Mouse (Mus musculus) megakaryocyte, embryonic 14.5 days (primary cell): ENCODE measurements at regions not wholly inside any gene's neighbourhood (a gene's known extent, or its start where the extent isn't known, plus 50 kb on each side); places are given as distances from the start of the nearest gene placed in this dataset.

Experiments
- H3K27me3 ChIP-seq: replicated peaks from 2 replicates; pipeline ENCODE3; 2012; ENCODE audit warnings: inconsistent platforms
- H3K36me3 ChIP-seq: replicated peaks from 2 replicates; pipeline ENCODE3; 2012; ENCODE audit warnings: low read length, inconsistent platforms, mixed read lengths
- H3K4me1 ChIP-seq: 2 replicates; pipeline ENCODE4 v1.6.1; 2012; ENCODE audit warnings: inconsistent platforms
- H3K4me3 ChIP-seq: replicated peaks from 2 replicates; pipeline ENCODE3; 2012; ENCODE audit warnings: moderate library complexity, mild to moderate bottlenecking, inconsistent platforms
- H3K9me3 ChIP-seq: 2 replicates; pipeline ENCODE4 v1.6.1; 2012; ENCODE audit warnings: inconsistent platforms
- FLI1 ChIP-seq: IDR thresholded peaks from 2 replicates; pipeline ENCODE4 v1.6.1; 2012; ENCODE audit warnings: low read length, inconsistent platforms, mixed read lengths
- GATA1 ChIP-seq: IDR thresholded peaks from 3 replicates; pipeline ENCODE4 v1.6.1; 2012; ENCODE audit warnings: mixed read lengths, low read length, inconsistent platforms, borderline replicate concordance

- Histone ChIP-seq H3K4me3 (no peak overlapping the region), H3K4me1 (peaks cover 13% of the 10 kb centered on the region), H3K9me3 (no peaks in the 10 kb centered on the region), H3K27me3 (no peaks in the 10 kb centered on the region), H3K36me3 (no peaks in the 10 kb centered on the region)
- no peak for TF ChIP-seq FLI1
- TF ChIP-seq GATA1, result no peak
These were observed 225.1 kb upstream of the Mef2c start for GRCm38 (mm10) chr13:83278695-83279094.

- Histone ChIP-seq H3K4me1 (no peaks in the 10 kb centered on the region; the same call in 1 of the 2 replicates), H3K4me3 (no peak overlapping the region)
These were observed 196.1 kb upstream of the Mef2c start for GRCm38 (mm10) chr13:83307696-83308095.

GRCm38 (mm10) chr13:83328488-83328887, 175.3 kb upstream of the Mef2c start:
- TF ChIP-seq FLI1 (no peak), GATA1 (no peak)
- Histone ChIP-seq H3K36me3 (peaks cover 2% of the 10 kb centered on the region), H3K4me3 (no peak overlapping the region), H3K27me3 (no peaks in the 10 kb centered on the region), H3K4me1 (peaks cover 32% of the 10 kb centered on the region), H3K9me3 (no peaks in the 10 kb centered on the region)

More at GRCm38 (mm10) chr13:83307696-83308095, 196.1 kb upstream of the Mef2c start:
- TF ChIP-seq FLI1, result no peak
- no peak for TF ChIP-seq GATA1
- no peaks in the 10 kb centered on the region for H3K27me3 ChIP-seq
- no peaks in the 10 kb centered on the region for H3K36me3 ChIP-seq
- H3K9me3 ChIP-seq, result no peaks in the 10 kb centered on the region

- Histone ChIP-seq H3K27me3 (no peaks in the 10 kb centered on the region), H3K4me3 (no peak overlapping the region), H3K36me3 (no peaks in the 10 kb centered on the region), H3K9me3 (no peaks in the 10 kb centered on the region), H3K4me1 (peaks cover 20% of the 10 kb centered on the region)
- TF ChIP-seq GATA1, result no peak
- TF ChIP-seq FLI1, result no peak
These were observed 170.1 kb upstream of the Mef2c start for GRCm38 (mm10) chr13:83333728-83334127.

DNA sequence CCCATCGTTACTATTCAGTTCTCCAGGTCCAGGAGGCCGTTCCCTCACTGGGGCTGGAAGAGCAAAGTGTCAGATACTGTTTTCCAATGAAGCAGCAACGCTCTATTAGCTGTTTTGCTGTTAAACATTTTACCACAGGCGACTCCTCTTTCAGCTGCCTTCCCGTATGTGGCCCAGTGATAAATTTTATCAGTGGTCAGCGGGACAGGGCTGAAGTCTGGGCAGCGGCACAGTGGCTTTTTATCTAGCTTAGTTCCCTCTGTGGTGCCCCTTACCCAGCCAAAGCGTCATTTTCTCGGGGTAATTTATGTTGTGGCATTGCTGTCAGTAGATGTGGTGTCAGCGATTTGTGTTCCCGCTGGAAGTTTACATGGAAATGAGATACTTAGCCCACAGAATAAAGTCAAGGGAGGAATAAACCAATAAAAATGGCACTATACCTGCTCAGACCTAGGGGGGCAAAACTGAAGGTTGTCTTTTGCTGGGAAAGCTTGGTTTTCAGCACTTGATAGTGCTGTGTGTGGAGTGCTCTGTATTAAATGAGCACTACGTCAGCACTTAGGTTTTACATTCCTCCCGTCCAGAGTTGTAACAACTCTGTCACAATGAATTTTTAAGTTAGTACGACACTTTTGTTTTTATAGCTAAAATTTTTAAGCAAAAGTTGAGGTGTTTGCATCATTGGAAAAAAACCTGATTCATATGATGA, 159.1 kb upstream of the Mef2c start:
- Histone ChIP-seq H3K27me3 (no peaks in the 10 kb centered on the region), H3K9me3 (no peaks in the 10 kb centered on the region), H3K4me1 (peaks cover 51% of the 10 kb centered on the region), H3K36me3 (peaks cover 5% of the 10 kb centered on the region), H3K4me3 (peak overlapping the region; percentile 86)
- TF ChIP-seq FLI1 (no peak), GATA1 (peak; percentile 79; the same call in 2 of the 3 replicates)

GRCm38 (mm10) chr13:83355341-83355740, 148.5 kb upstream of the Mef2c start:
- no peaks in the 10 kb centered on the region for H3K9me3 ChIP-seq
- H3K4me1 ChIP-seq, result peaks cover 33% of the 10 kb centered on the region
- H3K27me3 ChIP-seq, result no peaks in the 10 kb centered on the region
- peaks cover 4% of the 10 kb centered on the region for H3K36me3 ChIP-seq
- no peak overlapping the region for H3K4me3 ChIP-seq
- TF ChIP-seq GATA1, result no peak
- no peak for TF ChIP-seq FLI1

DNA sequence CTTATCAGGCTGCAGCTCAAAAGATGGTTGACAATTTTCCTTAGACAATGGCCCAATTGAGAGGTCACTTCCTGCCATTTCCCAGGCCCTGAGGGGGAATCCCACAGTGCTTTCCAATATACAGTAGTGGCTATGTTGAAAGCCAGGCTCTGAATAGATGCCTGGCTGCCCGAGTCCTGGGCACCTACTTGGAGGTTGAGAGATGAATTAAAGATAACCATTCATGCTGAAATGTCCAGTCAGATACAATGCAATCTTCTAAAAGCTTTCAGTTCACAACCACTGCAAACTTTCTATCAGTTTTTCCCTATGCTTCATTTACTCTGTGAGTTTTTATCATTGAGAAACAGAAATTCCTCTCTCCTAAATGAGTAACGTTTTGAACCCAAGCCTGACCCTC, 143.3 kb upstream of the Mef2c start:
- no peak for TF ChIP-seq FLI1
- TF ChIP-seq GATA1, result no peak

GRCm38 (mm10) chr13:83376097-83376797, 127.6 kb upstream of the Mef2c start:
- H3K4me1 ChIP-seq, result peaks cover 22% of the 10 kb centered on the region
- no peaks in the 10 kb centered on the region for H3K27me3 ChIP-seq
- H3K36me3 ChIP-seq, result no peaks in the 10 kb centered on the region
- no peak overlapping the region for H3K4me3 ChIP-seq
- H3K9me3 ChIP-seq, result no peaks in the 10 kb centered on the region
- TF ChIP-seq FLI1, result no peak

More for the DNA sequence above, 143.3 kb upstream of the Mef2c start:
- Histone ChIP-seq H3K4me1 (peaks cover 28% of the 10 kb centered on the region), H3K27me3 (no peaks in the 10 kb centered on the region), H3K36me3 (no peaks in the 10 kb centered on the region), H3K9me3 (no peaks in the 10 kb centered on the region), H3K4me3 (no peak overlapping the region)

- Histone ChIP-seq H3K36me3 (no peaks in the 10 kb centered on the region), H3K9me3 (no peaks in the 10 kb centered on the region), H3K4me3 (no peak overlapping the region), H3K4me1 (peaks cover 31% of the 10 kb centered on the region), H3K27me3 (no peaks in the 10 kb centered on the region)
- TF ChIP-seq GATA1 (no peak), FLI1 (no peak)
These were observed 125.2 kb upstream of the Mef2c start for GRCm38 (mm10) chr13:83378644-83379043.

GRCm38 (mm10) chr13:83382609-83383008, 121.2 kb upstream of the Mef2c start:
- no peaks in the 10 kb centered on the region for H3K9me3 ChIP-seq
- peaks cover 32% of the 10 kb centered on the region for H3K4me1 ChIP-seq
- no peak overlapping the region for H3K4me3 ChIP-seq
- no peaks in the 10 kb centered on the region for H3K27me3 ChIP-seq
- no peaks in the 10 kb centered on the region for H3K36me3 ChIP-seq
- no peak for TF ChIP-seq GATA1
- no peak for TF ChIP-seq FLI1

GRCm38 (mm10) chr13:83394773-83395172, 109.1 kb upstream of the Mef2c start:
- no peaks in the 10 kb centered on the region for H3K9me3 ChIP-seq
- peaks cover 15% of the 10 kb centered on the region for H3K4me1 ChIP-seq
- no peaks in the 10 kb centered on the region for H3K27me3 ChIP-seq
- H3K4me3 ChIP-seq, result no peak overlapping the region
- TF ChIP-seq GATA1 (no peak), FLI1 (no peak)
- H3K36me3 ChIP-seq, result no peaks in the 10 kb centered on the region
